Mouse (Mus musculus) megakaryocyte progenitor cell, adult 5-6 weeks (primary cell): ENCODE measurements at regions not wholly inside any gene's neighbourhood (a gene's known extent, or its start where the extent isn't known, plus 50 kb on each side); places are given as distances from the start of the nearest gene placed in this dataset.
A peak's percentile ranks its signal among the peaks of the same experiment; 100 is the strongest.

Experiments
- ATAC-seq: replicated peaks from 2 replicates; pipeline ENCODE4 v1.8.0; 2016; ENCODE audit warnings: mild to moderate bottlenecking, moderate TSS enrichment, inconsistent platforms; ENCODE audit not compliant: poor library complexity

- no peak for ATAC-seq
These were observed 436.1 kb downstream of the Fgf9 start for GRCm38 (mm10) chr14:58506490-58506889.

DNA sequence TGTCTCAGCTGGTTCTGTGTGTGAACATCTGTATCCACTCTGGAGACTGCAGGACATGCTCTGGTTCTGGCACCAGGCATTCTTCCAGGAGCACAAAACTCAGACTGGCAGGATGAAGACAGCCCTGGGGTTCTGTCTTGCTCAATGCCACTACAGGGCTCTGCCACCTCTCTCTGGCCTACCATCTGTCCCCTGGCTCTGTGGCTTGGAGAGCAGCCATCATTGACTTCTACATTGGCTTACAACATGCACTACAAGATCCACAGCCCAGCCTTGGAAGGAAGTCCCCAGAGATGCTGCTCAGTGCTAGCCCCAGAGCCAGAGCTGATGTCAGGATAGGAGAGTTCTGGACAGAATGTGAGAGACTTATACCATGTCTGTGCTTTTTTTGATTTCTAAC, 435.5 kb downstream of the Fgf9 start:
- ATAC-seq, result peak; percentile 82

DNA sequence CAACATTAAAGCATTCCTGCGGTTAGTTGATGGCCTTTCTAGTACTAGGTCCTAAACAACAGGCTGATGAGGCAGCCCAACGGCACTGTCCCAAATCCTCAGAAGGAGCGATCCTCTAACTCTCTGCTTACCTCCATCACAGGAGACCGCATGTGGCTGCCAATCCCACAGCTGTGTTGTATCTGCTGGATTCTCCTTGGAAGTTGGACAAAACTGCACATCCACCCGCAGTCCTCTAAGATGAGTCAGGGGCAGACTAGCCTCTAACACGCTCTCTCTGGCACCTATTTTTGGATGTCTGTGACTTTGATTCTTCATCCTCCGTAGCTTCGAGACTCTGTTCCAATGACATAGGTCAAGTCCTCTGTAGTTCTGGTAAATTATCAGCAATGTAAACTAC, 432.5 kb downstream of the Fgf9 start:
- no peak for ATAC-seq

DNA sequence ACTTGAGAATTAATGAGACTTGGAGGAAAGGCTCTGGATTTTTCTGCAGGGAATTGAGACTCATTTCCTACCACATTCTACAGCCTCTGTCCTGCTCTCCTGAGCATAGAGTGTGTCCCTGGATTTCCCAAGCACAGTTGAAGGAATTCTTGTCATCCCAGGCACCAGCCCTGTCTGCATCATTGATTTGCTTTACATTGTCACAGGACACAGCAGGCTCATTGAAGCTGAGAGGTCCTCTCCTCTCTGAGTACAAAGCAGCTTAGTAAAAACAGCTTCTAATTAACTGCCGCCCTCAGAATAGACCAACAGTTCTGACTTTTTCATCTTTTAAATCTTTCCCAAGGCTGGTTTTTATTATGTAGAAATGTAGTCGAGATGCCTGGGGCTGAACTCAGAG, 429.7 kb downstream of the Fgf9 start:
- ATAC-seq, result no peak

GRCm38 (mm10) chr14:58499501-58499900, 429.2 kb downstream of the Fgf9 start:
- ATAC-seq, result no peak

GRCm38 (mm10) chr14:58499071-58499470, 428.7 kb downstream of the Fgf9 start:
- ATAC-seq, result no peak

- no peak for ATAC-seq
These were observed 426.6 kb downstream of the Fgf9 start for GRCm38 (mm10) chr14:58496902-58497301.

- ATAC-seq, result no peak
These were observed 424.1 kb downstream of the Fgf9 start for GRCm38 (mm10) chr14:58494400-58494987.

DNA sequence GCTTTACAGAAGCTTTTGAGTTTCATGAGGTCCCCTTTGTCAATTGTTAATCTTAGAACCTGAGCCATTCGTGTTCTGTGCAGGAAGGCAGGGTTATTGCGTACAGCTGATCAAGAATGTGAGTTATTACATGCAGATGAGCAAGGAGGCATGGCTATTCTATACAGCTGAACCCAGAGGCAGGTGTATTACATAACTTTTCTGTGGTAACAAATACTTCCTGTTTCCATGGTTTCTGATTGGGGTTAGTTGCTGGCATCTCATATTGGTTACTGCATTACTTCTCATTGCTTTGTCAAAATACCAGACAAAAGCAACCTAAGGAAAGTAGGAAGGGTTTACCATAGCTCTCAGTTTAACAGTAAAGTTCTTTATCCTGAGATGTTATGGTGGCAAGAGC, 421.8 kb downstream of the Fgf9 start:
- ATAC-seq, result peak; percentile 94

GRCm38 (mm10) chr14:58488803-58489202, 418.5 kb downstream of the Fgf9 start:
- ATAC-seq, result no peak

DNA sequence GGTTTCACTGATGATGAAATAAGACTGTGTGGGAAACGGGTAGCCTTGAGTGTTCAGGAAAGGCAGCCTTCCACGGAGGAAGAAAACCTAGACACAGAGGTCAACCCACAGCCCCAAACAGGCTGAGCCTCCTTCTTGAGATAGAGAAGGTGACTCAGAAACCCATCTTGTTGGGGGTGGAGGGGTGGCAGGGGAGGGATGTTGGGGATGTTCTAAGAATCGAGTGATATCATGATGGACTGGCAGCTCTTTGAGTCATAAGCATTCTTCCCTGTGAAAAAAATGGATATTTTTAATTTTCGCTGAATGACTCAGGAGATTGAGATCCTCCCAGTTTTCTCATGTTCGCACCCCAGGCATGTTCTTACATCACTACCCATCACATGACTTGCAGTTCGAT, 417.5 kb downstream of the Fgf9 start:
- ATAC-seq, result no peak

GRCm38 (mm10) chr14:58480454-58480853, 410.1 kb downstream of the Fgf9 start:
- ATAC-seq, result no peak

- no peak for ATAC-seq
These were observed 400.3 kb downstream of the Fgf9 start for GRCm38 (mm10) chr14:58470678-58471077.

GRCm38 (mm10) chr14:58468451-58468850, 398.1 kb downstream of the Fgf9 start:
- no peak for ATAC-seq

GRCm38 (mm10) chr14:58467856-58468255, 397.5 kb downstream of the Fgf9 start:
- no peak for ATAC-seq

DNA sequence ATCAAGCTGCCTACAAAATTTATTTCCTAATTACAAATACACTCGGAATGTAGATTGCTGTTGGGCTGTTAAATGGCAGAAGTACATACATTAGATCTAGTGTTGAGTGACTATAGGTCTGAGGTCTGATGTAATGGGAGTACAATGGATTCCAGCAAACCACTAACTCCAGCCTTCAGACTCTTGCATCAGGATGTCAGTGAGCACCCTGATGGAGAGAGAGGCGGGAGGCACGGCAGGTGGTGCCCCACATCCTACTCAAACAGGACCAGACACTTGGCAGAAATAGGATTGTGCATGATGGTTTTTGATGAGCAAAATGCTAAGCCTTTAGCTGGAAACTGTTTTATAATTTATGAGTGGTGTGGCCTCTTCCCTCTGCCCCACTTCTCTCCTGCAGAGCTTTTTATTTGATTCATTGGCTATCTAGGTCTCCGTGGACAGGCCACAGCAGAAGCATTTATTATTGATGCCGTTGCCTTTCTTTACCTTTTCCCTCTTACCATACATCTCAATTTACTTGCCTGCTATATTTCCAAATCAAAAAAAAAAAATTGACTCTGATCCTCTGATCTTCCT, 376.5 kb downstream of the Fgf9 start:
- no peak for ATAC-seq

DNA sequence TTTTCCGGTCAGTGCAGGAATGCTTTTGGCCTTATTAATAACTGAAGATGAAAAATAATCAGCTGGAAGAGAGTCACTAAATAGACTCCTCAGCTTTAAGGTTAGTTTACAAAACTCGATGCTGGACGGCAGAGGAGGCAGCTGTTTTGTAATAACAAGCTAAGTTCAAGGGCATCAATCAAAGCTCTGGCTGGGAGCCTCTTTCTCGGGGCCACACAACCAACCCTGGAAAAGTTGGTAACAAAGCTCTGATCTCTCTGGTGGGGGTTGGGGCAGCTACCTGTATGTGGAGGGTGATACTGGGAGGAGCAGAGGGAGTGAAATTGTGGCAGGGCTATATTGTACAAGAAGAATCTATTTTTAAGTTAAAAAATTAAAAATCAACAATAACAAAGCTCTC, 374.1 kb downstream of the Fgf9 start:
- ATAC-seq, result no peak

DNA sequence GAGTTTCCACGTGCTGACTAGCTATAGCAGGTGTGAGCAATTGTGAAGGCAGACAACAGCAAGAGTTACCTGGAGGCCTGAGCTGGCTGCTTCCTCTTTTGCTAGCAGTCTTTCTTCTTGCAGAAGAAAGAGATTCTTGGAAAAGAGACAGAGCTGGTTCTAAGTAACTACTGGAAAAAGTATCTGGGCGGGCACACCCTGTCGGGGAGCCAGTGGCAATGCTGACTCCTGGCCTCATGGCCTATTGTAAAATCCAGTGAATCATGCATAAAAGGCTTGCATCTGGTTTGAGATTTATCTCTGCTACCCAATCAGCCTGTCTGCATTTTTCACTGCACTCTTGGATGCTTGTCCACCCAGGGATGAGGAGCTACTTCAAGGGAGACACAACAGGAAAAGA, 372.2 kb downstream of the Fgf9 start:
- no peak for ATAC-seq

- ATAC-seq, result no peak
These were observed 369.6 kb downstream of the Fgf9 start for GRCm38 (mm10) chr14:58439963-58440362.

- ATAC-seq, result no peak
These were observed 365.7 kb downstream of the Fgf9 start for GRCm38 (mm10) chr14:58436096-58436495.

GRCm38 (mm10) chr14:58426472-58426871, 356.1 kb downstream of the Fgf9 start:
- no peak for ATAC-seq

- ATAC-seq, result no peak
These were observed 351.6 kb downstream of the Fgf9 start for GRCm38 (mm10) chr14:58421904-58422303.

DNA sequence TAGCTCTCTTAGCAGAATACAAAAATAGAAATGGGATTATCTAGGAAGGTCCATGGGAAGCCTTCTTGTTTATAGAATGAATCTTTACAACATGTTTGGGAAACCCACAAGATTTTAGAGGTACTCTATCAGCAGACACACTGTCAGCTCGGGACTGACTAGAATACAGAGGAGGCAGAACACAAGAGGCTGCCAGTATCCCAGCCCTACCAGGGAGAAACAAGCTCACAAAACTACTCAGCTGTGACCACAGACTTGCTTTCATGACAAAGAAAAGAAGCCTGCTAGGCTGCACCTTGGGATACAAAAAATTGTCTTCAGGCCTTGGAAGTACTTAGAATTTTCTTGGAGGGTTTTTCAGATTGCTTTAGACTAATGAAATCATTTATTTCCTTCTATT, 347.2 kb downstream of the Fgf9 start:
- no peak for ATAC-seq
